Mouse (Mus musculus): Measurements from ENCODE around the gene Myh10.

DNA sequence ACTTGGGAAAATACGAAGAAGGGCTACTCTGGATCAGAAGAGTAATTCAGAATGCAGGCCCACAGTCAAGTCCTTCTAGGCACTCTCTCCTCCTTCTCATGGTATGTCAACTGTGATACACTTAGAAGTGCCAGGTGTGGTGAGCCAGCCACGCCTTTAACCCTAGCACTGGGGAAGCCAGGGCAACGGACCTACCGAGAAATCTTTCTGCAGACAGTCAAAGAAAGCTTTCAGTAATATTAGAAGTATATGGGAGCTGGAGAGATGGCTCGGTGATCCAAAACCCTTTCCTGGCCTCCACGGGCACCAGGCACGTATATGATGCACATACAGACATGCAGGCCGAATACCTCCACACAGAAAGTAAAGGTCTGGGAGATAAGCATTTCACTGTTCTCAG lies 127.1 kb downstream of the Myh10 start:
- TF ChIP-seq POLR2A (IDR thresholded peaks at IDR 0.05; ENCODE audit: low read depth, low read length) (no peak), CTCF (conservative IDR thresholded peaks at IDR 0.05; ENCODE audit: insufficient read depth, insufficient read length, low read depth, low read length) (no peak)
